Mouse (Mus musculus) stomach, postnatal 0 days (tissue): ENCODE results near the gene Zfp334.

Experiments
- CTCF ChIP-seq: IDR thresholded peaks from 2 replicates; pipeline ENCODE4 v1.5.1; 2016; ENCODE audit warnings: antibody characterized with exemption, low read depth, mild to moderate bottlenecking, moderate library complexity
- EP300 ChIP-seq: optimal IDR thresholded peaks from 2 replicates; pipeline ENCODE3; 2016; ENCODE audit warnings: antibody characterized with exemption

- no peak for TF ChIP-seq CTCF
- TF ChIP-seq EP300: no peak
These were observed 10.2 kb upstream of the Zfp334 start for GRCm38 (mm10) chr2:165398164-165398785.
